Mouse (Mus musculus): ENCODE measurements around the gene Cckar. TPM values are rescaled to one million over a fixed set of nuclear protein-coding genes. Genes with fewer than 3 reads are reported as not detected.
"Not testable (repeated sequence)": the region's sequence is repeated elsewhere in the genome, so short reads cannot be mapped to it uniquely, and the experiment has no call there.

The Cckar gene
- polyA plus RNA-seq, 1 experiment: not detected

DNA sequence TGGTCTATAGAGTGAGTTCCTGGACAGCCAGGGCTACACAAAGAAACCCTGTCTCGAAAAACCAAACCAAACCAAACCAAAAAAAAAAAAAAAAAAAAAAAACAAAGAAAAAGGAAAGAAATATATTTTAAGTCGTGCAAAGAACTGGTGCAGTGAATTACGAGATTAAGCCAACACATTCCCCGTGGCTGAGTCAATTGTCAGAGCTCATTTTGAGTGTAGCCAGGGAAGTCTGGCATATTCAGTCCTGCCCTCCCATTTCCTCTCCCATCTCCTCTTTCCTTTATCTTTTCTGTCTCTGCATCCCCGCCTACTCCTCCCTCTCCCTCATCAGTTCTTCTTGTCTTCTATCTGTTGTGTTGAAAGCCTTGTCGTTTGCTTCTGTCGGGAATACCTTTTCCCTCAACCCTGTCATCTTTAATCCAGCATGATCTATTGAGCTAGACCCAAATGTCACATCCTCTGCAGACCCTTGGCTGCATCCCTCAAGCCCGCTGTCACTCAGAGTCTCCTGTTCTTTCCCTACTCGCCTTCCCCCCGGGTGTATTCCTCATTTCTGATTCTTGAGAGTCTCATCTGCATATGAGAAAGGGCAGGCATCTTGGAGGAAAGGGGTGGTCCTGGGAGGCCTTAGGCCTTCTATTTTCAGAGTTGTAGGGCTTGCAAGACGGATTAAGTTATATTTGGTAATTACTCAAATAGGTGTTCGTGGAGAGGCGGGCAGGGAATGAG is 29.3 kb downstream of the Cckar start:
- Histone ChIP-seq H3K36me3 (replicated peaks; ENCODE audit: low read length) (no peaks in the 10 kb centered on the region), H3K4me3 (replicated peaks) (no peak overlapping the region), H3K9me3 (peaks cover 25% of the 10 kb centered on the region), H3K27me3 (replicated peaks) (peaks cover 6% of the 10 kb centered on the region), H3K4me1 (no peaks in the 10 kb centered on the region)
- TF ChIP-seq FLI1 (IDR thresholded peaks at IDR 0.05; ENCODE audit: low read length) (no peak), GATA1 (IDR thresholded peaks at IDR 0.05; ENCODE audit: borderline replicate concordance, low read length) (no peak)

DNA sequence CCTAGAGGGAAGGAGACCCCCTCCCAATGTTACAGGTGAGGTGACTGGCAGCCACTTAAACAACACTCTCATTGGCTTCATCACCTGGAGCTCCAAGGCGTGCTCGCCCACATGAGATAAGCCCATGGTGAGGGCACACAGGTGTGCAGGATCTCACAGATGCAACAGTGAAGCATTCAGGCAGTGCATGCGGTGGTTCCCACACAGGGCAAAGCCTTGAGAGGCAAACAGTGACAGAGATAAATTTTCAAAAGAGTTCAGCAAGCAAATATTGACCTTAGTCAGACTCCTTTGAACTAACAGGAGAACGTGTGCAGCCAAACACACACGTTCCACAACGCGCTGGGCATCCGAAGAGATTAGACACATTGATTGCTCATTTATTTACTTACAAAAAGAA is 30.8 kb downstream of the Cckar start:
- no peak for TF ChIP-seq GATA1 (IDR thresholded peaks at IDR 0.05; ENCODE audit: borderline replicate concordance, low read length)
- TF ChIP-seq FLI1 (IDR thresholded peaks at IDR 0.05; ENCODE audit: low read length): no peak
- Histone ChIP-seq H3K9me3 (peaks cover 21% of the 10 kb centered on the region), H3K27me3 (replicated peaks) (peaks cover 6% of the 10 kb centered on the region), H3K4me3 (replicated peaks) (no peak overlapping the region), H3K4me1 (peaks cover 5% of the 10 kb centered on the region), H3K36me3 (replicated peaks; ENCODE audit: low read length) (no peaks in the 10 kb centered on the region)

DNA sequence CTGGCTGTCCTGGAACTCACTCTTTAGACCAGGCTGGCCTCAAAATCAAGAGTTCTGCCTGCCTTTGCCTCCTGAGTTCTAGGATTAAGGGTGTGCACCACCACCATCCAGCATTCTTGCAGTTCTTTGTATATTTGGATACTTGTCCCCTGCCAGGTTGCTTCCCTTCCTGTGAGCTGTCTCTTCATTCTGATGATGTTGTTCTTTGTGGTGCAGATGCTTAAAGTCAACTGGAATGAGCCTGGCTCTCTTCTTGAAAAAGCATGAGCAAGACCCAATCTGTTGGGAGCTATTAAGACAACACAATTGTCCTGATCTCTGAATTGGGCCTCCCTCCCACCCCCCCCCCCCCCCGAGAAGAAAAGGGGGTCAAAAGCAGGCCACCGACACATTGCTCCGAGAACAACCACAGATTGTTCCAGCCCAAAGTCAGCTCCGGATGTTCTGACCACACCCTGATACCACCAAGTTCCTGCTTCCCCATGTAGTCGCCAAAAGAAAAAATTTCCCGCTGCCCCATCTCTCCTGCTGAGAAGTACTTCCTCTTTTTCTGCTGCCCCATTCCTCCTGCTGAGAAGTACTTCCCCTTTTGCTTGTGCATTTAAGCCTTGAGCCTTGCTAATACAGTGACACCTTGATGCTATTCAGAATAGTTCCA is 33.9 kb downstream of the Cckar start:
- not testable (repeated sequence) for H3K27me3 ChIP-seq (replicated peaks); H3K4me1 ChIP-seq; H3K36me3 ChIP-seq (replicated peaks; ENCODE audit: low read length); H3K4me3 ChIP-seq (replicated peaks)
- peaks cover 19% of the 10 kb centered on the region for H3K9me3 ChIP-seq

DNA sequence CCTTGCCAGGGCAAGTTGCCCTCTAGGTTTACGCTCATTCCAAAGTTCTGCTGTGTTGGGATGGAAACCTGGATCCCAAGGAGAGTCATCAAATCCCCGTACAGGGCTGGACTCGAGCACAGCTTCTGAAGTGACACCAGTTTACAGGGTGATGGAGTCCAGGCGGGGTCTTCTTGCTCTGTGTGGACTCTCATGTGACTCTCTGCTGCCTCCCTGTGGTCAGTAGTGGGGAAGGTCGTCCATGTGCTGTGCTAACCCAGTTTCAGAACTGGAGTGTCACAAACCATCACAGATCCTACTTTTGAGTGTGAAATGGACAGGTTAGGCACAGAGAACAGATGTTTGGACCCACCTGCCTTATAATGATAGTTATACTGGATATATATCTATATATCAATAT is 35.2 kb downstream of the Cckar start:
- TF ChIP-seq FLI1 (IDR thresholded peaks at IDR 0.05; ENCODE audit: low read length) (no peak), GATA1 (IDR thresholded peaks at IDR 0.05; ENCODE audit: borderline replicate concordance, low read length) (no peak)
- peaks cover 4% of the 10 kb centered on the region for H3K27me3 ChIP-seq (replicated peaks)
- H3K4me3 ChIP-seq (replicated peaks): no peak overlapping the region
- H3K9me3 ChIP-seq: peaks cover 19% of the 10 kb centered on the region
- H3K36me3 ChIP-seq (replicated peaks; ENCODE audit: low read length): no peaks in the 10 kb centered on the region
- peaks cover 5% of the 10 kb centered on the region for H3K4me1 ChIP-seq

DNA sequence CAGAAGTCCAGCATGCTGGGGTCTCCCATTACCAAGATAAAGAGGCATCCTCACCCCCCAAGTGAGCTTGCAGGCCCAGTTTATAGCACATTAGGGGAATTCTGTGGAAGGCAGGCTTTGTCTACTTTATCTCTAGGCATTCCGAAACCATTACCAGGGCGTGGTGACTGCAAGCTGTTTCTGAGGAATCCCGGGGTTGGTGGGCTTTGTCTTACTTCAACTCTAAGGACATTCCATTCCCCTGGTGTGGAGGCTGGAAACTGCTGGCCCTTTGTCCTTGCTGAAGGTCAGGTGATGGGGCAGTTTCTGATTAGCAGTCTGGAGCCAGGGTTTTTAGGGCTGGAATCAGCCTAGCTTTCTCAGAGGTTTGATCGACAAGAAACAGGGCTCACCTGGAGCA is 36.0 kb downstream of the Cckar start:
- H3K27me3 ChIP-seq (replicated peaks): peaks cover 4% of the 10 kb centered on the region
- no peak overlapping the region for H3K4me3 ChIP-seq (replicated peaks)
- H3K9me3 ChIP-seq: peaks cover 17% of the 10 kb centered on the region
- TF ChIP-seq FLI1 (IDR thresholded peaks at IDR 0.05; ENCODE audit: low read length): no peak
- TF ChIP-seq GATA1 (IDR thresholded peaks at IDR 0.05; ENCODE audit: borderline replicate concordance, low read length): no peak
- H3K36me3 ChIP-seq (replicated peaks; ENCODE audit: low read length): no peaks in the 10 kb centered on the region
- H3K4me1 ChIP-seq: peaks cover 5% of the 10 kb centered on the region

DNA sequence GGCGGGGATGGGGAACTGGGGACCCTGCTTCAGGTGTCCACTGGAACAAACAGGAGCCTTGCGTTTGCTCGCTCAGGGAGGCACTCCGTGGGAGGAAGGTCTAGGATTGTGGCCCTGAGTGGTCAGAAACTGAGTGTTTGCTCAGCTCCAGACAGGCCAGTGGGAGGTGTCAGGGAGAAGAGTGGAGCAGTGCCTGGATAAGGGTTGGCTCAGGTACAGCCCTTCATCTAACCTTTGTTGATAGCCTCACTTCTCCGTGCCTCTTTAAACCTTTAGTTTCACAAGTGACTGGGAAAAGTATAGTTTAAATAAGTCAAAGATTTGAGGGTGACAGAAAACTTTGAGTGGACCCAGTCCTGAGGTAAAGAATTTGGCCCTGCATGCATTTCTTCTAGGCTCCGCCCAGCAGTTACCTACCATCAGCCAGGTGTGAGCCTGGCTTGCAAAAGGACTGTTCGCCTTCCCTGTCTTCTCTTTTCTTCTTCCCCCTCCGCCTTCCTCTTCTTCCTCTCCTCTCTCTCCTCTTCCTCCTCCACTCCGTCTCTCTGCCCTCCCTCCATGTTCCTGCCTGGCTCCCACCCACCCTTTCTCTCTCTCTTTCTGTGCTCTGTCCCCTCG is 37.1 kb downstream of the Cckar start:
- peaks cover 5% of the 10 kb centered on the region for H3K4me1 ChIP-seq
- TF ChIP-seq FLI1 (IDR thresholded peaks at IDR 0.05; ENCODE audit: low read length) (no peak), GATA1 (IDR thresholded peaks at IDR 0.05; ENCODE audit: borderline replicate concordance, low read length) (no peak)
- no peaks in the 10 kb centered on the region for H3K36me3 ChIP-seq (replicated peaks; ENCODE audit: low read length)
- no peak overlapping the region for H3K4me3 ChIP-seq (replicated peaks)
- peaks cover 16% of the 10 kb centered on the region for H3K9me3 ChIP-seq
- H3K27me3 ChIP-seq (replicated peaks): peaks cover 4% of the 10 kb centered on the region

DNA sequence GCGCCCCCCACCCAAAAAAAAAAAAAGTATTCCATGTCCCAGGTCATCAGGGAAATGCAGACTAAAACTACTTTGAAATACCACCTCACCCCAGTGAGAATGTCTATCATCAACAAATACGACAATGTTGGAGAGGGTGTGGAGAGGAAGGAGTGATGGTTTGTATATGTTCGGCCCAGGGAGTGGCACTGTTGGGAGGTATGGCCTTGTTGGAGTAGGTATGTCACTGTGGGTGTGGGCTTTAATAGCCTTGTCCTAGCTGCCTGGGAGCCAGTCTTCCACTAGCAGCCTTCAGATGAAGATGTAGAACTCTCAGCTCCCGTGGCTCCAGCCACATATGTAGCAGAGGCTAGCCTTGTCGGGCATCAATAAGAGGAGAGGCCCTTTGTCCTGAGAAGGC is 39.5 kb downstream of the Cckar start:
- TF ChIP-seq GATA1 (IDR thresholded peaks at IDR 0.05; ENCODE audit: borderline replicate concordance, low read length): no peak
- TF ChIP-seq FLI1 (IDR thresholded peaks at IDR 0.05; ENCODE audit: low read length): no peak
- Histone ChIP-seq H3K36me3 (replicated peaks; ENCODE audit: low read length) (peaks cover 10% of the 10 kb centered on the region), H3K9me3 (0 out of 2 replicates have a peak, but pooled peaks cover 1% of the 10 kb centered on the region), H3K27me3 (replicated peaks) (peaks cover 4% of the 10 kb centered on the region), H3K4me3 (replicated peaks) (no peak overlapping the region), H3K4me1 (peaks cover 21% of the 10 kb centered on the region)

DNA sequence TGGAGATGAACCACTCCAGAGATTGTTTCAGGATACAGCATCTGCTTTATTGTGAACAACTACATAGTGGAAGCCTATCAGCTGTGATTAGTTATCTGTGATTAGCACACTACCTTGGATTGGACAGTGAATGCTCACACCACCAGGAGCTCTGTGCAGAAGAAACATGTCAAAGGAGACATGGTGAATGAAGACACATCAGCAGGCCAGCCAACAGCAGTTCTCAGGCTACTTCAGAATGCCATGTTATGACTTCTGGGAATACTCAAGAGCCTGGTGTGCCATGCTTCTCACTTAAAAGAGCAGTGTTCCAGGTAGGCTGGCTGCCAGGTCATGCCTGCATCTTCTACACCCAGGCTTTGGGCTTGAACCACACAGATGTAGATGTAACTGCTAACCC is 43.8 kb downstream of the Cckar start:
- Histone ChIP-seq H3K4me1 (peaks cover 24% of the 10 kb centered on the region), H3K4me3 (replicated peaks) (no peak overlapping the region), H3K36me3 (replicated peaks; ENCODE audit: low read length) (peaks cover 44% of the 10 kb centered on the region), H3K9me3 (no peaks in the 10 kb centered on the region), H3K27me3 (replicated peaks) (no peaks in the 10 kb centered on the region)
- no peak for TF ChIP-seq GATA1 (IDR thresholded peaks at IDR 0.05; ENCODE audit: borderline replicate concordance, low read length)
- TF ChIP-seq FLI1 (IDR thresholded peaks at IDR 0.05; ENCODE audit: low read length): no peak

DNA sequence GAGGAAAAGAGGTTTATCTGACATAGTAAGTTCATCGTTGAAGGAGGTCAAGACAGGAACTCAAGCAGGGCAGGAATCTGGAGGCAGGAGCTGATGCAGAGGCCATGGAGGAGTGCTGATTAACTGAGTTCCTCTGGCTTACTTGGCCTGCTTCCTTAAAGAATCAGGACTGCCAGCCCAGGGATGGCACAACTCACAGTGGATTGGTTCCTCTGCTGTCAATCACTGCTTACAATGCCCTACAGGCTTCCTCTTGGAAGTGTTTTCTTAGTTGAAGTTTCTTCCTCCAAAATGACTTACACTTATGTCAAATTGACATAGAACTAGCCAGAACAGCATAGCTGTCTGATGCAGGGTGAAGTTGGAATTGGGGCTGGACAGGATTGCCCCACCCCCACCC is 45.1 kb downstream of the Cckar start:
- H3K27me3 ChIP-seq (replicated peaks): no peaks in the 10 kb centered on the region
- TF ChIP-seq FLI1 (IDR thresholded peaks at IDR 0.05; ENCODE audit: low read length) (no peak), GATA1 (IDR thresholded peaks at IDR 0.05; ENCODE audit: borderline replicate concordance, low read length) (no peak)

DNA sequence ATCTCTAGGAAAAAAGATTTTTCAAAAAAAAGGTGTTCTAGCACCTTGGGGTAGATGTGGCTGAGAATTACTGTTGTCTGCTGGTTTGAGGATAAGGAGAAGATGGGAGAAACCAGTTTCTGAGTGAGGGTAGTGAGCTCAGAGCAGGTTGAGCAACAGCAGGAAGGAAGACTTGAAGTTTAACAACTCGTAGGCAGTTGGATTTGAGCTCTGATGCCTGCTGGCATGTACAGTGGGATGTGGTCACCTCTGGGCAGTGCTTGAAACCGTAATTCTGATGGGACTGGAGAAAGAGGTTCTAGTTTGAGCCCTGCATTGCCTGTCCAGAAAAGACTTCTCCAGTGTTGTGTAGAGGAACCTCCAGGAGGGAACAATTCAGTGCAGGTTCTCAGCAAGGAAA is 46.0 kb downstream of the Cckar start:
- peaks cover 65% of the 10 kb centered on the region for H3K36me3 ChIP-seq (replicated peaks; ENCODE audit: low read length)
- no peak for TF ChIP-seq GATA1 (IDR thresholded peaks at IDR 0.05; ENCODE audit: borderline replicate concordance, low read length)
- TF ChIP-seq FLI1 (IDR thresholded peaks at IDR 0.05; ENCODE audit: low read length): no peak
- peaks cover 24% of the 10 kb centered on the region for H3K4me1 ChIP-seq
- no peaks in the 10 kb centered on the region for H3K27me3 ChIP-seq (replicated peaks)
- H3K9me3 ChIP-seq: no peaks in the 10 kb centered on the region
- no peak overlapping the region for H3K4me3 ChIP-seq (replicated peaks)

More for the DNA sequence above, 45.1 kb downstream of the Cckar start:
- H3K4me1 ChIP-seq: peaks cover 24% of the 10 kb centered on the region
- no peak overlapping the region for H3K4me3 ChIP-seq (replicated peaks)
- H3K9me3 ChIP-seq: no peaks in the 10 kb centered on the region
- H3K36me3 ChIP-seq (replicated peaks; ENCODE audit: low read length): peaks cover 56% of the 10 kb centered on the region

Data from megakaryocyte, embryonic 14.5 days (primary cell).